Mouse (Mus musculus) fibroblast of lung, adult 2 months (primary cell): ENCODE measurements around the gene Itk.
A peak's percentile ranks its signal among the peaks of the same experiment; 100 is the strongest.

Experiments
- DNase-seq: peaks from one replicate; pipeline ENCODE4 v3.0.0-alpha.2; 2011; ENCODE audit warnings: low read depth

Gene Itk

DNA sequence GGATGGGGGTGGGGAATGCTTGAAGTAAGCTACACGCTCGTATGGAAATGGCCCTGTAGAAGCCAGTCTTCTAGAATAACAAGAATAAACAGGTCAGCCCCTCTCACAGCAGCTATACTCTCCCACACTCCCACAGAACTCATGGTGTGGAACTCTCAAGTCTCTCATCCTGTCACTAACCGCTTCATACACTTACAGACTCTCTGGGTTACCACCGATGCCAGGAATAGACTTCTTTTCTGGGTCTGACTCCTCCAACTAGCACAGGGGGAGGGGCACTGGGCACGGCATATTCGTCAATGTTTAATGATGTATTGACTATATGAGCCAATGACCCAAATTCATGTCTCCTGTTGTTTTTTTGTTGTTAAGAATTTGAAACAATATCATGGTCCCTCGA is 82.5 kb downstream of the Itk start:
- no peak for DNase-seq

DNA sequence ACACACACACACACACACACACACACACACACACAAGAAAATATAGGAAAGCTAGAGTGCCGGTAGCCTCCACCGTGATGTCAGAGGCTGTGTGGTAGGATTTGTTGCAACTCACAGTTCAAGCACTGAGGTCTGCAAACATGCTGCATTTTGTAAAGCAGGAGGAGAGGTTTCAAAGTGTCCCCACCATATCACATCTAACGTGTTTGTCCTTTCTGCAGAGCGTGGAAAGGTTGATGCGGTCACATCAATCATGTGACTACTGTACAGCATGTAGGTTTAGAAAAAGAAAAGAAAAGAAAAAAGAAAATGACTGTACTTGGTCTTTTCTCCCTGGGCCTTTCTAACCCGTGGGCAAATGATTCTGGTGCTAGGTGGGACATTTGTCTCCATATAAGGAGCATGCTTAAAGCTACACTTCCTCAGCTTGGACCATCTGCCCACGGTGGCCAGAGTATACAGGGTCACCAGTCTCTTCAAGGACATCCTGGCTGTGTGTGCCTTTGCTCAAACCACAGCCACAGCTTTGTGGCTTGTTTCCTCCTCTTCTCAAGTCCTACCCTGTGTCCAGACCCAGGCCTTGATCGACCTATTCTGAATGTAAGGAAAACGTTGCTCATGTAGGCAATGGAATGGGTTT is 83.3 kb downstream of the Itk start:
- DNase-seq = no peak

DNA sequence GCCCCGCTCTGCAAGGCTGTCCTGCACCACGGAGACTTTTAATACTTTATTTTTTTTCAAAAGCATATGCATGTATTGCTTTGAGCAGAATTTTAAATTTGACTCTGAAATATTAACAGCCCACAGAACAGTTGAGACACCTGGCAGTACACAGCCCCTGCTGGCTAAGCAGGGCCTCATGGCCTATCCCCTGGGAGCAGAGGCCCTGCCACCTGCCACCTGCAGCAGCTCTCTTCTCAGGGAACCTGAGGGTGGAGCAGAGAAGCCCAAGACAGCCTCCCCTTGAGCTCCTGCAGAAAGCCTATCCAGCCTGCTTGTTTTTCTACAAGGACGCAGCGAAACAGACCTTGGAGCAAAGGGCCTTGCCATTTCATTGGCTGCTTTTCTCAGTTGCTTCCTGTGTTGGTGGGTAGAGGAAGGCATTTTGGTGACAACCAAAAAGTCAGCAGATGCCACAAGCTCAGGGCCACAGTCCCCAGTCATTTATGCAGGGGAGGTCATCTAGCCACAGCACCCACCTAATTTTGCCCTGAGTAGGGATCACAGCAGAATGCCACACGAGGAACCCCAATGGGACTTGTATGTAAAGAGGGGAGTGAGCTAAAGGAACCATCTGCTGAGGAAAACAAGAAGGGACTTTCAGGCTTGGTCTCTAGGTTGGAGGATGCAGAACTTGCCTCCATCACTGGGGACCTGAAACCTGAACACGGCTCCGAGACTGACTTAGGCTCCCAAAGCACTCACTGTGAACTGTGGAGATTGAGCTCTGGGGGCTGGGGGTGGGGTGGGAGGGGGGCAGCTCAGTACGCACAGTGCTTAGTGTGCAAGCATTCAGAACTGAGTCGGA is 84.2 kb downstream of the Itk start:
- DNase-seq = no peak

DNA sequence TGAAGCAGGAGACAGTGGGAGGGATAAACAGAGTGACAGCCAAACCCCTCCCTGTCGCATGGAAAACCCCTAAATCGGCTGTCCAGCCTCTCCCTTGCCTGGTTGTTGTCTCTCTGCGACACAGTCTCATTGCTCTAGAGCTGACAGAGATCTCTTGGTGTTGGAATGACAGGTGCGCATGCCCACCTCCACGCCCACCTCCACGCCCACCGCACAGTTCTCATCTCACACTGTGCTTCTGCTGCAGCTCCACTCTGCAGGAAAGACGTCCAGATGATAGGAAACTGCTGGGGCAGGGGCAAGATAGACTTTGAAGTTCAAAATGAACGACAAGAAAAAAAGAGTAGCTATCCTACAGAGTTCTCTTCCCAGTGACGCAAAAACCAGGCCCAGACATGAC is 85.2 kb downstream of the Itk start:
- DNase-seq = no peak

DNA sequence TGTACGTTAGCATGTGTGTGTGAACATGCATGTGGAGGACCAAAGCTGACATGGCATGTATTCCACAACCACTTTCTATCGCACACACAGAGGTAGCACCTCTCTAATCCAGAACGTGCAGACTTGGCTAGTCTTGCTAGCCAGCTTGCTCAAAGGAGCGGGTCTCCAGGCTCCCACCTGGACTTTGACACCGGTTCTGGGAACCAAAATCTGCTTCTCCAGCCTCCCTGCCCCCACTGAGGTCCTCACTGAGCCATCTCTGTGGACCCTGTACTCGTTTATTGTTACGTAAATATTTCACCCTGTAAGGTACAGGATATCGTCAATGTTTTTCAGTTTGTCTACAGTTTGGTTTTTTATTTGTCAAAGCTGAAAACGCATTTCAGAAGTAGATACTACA is 86.8 kb downstream of the Itk start:
- no peak for DNase-seq

DNA sequence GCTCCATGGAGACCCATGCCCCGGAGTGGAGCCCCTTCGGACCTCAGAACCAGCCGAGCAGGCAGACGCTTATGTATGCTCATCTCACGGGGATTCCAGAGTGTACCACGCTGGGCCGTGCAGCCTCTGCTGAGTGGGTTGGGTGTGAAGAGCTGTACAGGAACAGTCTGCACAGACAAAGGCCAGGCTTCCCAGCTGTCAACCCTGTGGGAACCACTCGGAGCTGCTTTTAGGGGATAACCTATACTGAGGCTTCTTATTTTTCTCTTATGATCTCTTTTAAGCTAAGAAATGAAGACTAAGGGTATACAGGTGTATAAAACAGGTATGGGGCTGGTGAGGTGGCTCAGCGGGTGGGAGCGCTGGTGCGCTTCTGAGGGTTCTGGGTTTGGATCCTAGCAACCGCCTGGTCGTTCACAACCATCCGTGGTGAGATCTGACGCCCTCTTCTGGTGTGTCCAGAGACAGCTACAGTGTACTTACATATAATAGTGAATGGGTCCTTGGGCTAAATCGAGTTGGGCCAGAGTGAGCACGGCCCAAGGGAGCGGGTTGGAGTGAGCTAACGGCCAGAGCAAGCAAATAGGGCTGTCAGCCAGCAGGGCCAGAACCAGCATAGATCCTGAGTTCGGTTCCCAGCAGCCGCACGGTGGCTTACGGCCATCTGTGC is 87.6 kb downstream of the Itk start:
- no peak for DNase-seq

DNA sequence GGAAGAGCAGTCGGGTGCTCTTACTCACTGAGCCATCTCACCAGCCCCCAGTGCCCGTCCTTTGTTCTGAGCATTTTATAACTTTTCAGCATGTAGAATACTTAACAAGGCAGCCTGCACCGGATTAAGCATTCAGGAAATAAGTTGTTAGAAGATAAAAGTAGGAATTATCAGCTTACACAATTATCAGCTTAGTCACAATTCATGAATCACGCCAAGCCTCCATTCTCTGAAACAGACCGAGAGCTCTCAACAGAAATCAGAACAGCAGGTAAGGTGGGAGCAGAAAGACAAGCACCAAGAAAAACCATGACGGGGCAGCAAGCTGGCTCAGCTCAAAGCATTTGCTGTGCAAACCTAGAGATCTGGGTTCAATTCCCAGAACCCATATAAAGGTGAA is 89.4 kb downstream of the Itk start:
- no peak for DNase-seq

DNA sequence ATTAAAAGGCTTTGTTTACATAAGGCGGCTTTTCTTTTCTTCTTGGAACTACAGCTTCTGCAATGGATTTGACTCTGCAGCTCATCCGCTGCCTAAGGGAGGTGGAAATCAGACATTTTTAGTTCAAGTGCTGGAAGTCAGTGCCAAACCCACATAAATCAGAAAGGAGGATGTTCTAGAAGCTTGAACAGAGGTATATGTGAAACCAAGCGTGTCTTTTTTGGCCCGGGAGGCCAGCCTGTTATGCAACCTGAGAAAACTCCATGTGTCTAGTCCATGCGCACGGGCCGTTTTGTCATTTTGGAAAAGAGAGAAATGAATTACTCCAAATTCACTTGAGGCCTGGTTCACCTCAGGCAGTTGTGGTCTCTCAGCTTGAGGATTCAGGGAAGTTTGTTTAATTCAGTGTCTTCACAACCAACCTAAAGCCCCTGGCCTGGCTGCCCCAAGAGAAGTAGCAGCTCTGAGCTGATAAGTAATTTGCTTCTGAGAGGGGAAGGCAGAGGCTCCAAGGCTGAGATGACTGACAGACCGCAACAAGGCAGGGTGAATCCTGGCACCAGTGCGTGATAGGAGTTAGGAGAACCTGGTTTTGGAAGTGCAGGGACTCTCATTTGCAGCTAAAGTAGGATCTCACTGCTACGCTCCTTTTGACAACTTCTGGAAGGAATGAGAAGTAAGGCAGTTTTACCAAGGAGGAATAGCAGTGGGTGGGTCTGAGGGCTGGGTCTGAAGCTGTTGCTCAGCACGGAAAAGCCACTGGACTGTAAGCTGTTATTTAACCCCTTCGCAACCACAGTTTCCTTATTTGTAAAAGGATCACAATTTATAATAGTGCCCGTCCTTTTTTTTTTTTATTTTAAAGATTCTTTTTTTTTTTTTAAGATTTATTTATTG is 90.2 kb downstream of the Itk start:
- DNase-seq = no peak

DNA sequence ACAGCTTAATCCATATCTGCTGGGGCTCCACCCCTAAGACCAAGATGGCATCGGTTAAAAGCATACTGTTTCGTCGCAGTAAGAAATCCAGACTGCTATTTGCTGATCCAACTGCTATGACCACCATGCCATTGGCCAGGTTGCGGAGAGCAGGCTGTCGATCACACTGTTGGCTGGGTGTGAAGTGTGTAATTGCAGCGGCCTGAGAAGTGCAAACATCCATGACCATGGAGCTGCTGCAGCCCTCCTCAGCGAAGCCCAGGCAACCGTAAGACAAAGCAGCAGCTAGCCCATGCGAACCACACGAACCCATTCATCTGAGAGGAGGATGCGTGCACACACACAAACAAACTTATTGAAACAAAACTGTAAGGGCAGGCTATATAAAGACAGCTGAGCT is 94.9 kb downstream of the Itk start:
- DNase-seq = no peak

DNA sequence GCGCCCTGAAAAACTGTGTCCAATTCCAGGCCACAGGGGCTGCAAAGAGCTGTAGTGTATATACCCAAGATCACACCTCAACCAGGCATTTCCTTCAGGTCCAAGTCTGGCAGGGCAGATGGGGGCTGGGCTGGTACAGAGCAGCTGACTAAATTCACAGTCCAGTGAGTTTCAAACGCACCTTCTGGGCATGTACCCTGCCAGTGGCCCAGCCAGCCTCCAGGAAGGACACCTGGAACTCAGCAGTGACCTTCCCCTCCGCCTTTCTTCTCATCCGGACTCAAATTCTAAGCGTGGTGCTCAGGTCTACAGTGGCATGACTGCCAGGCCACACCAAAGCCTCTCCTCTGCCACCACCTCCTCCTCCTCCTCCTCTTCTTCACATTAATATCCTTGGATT is 95.8 kb downstream of the Itk start:
- no peak for DNase-seq

DNA sequence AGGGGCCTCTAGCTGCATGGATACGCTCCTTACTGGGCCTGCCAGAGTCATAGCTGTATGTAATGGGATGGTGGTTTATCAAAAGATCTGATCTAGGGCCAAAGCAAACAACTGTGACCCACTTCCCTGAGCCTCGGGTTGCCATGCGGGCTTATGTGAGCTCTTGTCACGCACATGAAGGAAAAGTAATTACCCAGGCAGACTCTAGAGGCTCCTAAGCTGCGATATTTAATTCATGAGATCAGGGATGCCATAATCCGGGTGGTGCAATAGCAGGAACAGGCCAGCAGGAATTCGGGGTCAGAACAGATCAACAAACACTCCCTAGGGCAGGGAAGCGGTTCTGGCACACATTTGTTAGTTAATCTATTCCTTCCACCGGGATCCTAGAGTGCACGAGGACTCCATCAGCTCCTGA is 98.3 kb downstream of the Itk start:
- peak; percentile 5 for DNase-seq

DNA sequence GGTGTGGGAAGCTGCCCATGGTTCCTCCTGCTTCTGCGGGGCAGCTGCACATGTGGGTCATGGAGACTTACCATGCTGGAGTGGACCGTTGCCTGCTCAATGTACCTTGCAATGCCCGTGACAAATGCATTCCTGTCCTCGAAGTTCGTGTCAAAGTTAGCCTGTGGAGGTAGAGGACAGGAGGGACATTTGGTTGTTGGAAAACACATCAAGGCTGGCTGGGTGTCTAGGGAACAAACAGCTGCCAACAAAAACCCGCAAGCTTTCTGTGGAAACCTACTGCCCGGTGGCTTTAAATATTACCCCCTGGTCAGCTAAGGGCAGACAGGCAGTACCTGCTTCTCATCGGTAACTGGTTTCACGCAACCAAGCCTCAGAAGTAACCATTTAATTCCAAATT is 99.8 kb downstream of the Itk start:
- DNase-seq = no peak

DNA sequence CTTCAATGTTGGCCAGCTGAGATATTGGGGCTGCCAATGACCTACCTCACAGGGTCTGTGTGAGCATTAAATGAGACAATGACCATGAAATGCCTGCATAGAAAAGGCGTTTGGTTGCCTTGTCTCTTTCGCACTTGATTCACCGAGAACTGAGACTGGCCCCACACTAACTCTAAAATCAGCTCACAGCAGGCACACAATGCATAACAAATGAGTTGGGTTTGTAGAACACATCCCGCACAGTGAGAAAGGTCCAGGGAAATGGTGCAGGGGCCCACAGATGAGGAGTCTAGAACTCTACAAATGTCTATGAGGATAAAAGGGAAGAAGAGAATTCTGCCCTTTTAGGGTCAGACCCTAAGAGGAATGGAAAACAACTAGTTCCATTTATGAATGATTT is 100.3 kb downstream of the Itk start:
- no peak for DNase-seq

DNA sequence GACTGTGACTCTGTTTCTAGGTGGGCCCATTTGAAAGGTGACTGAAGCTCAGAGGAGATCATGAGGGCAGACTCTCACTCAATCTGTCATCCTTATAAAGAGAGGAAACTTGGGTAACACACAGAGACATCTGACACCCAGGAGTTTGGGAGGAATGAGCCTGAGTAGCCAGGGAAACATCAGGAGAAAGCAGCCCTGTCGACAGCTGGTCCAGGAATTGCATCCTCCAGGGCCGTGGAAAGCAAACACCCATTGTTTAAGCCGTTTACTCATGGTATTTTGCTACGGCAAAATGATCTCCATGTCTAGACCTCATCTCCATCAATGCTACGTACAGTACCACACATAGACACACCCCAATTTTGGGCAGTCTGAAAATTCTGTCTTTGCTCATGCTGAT is 101.2 kb downstream of the Itk start:
- no peak for DNase-seq

DNA sequence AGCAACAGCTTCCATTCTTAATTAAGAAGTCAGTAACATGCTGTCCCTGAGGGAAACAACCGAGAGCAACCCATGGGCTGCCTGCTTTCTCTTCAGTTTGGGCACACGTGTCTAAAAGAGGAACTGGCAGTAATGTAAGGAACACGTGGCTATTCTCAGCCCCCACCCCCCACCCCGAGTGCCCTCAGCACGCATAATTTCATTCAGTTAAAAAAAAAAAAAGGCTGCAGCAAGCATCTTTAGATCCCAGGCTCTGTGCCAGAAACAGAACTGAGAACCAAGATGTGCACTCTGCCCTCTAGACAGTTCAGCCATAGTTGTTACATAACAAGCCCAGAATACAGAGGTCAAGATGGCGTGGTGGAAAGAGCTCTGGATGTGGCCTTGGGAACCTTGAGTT is 102.5 kb downstream of the Itk start:
- DNase-seq = no peak

DNA sequence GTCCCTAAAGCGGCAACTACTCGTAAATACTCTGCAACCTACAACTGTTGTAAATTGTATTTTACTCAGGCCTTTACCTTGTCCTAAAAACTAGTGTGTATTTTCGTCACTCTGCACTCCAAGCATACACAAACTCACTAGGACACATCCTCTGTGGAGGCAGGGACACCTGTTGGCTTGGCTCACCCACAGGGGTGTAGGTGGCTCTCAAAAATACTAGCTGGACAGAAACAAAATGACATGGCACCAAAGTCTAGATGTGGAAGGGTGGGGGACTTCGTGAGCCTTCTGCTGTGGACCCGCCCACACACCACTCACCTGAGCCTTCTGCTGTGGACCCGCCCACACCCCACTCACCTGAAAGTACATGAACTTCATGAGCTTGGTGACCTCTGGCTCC is 105.5 kb downstream of the Itk start:
- DNase-seq = no peak

DNA sequence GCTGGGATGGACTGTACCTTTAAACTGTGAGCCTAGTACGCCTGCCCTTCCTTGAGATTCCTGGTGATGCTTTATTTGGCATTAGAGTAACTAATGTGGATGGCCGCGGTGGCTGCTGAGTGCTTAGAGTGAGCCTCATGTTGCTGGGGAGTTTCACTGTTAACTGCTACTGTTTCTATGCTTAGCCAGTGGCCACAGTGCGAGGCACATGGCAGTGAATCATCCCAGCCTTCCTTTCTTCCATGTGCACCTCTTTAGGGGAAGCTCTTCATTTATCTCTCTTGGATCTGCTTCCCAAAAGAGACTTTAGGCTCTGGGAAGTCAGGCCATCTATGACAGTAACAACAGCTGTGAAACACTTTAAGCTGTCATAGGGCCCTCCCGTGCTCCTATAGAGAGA is 106.7 kb downstream of the Itk start:
- DNase-seq = no peak

DNA sequence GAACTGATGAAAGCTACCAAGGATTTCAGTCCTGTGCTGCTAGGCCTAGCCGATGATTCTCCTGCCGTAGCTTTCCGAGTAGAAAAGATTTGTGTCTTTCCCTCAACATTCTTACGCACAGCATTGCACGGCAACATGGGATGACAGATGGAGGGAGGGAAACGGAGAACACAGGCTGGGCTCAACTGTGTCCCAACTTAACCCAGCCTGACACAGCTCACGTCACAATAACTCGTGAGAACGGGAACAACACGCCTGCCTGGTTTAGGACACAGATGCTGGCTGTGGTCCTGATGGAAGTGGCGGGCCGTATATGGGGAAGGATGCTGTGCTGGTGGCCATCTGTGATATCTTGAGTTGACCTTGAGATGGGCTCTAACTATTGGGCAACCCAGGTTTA is 110.6 kb downstream of the Itk start:
- DNase-seq = no peak

DNA sequence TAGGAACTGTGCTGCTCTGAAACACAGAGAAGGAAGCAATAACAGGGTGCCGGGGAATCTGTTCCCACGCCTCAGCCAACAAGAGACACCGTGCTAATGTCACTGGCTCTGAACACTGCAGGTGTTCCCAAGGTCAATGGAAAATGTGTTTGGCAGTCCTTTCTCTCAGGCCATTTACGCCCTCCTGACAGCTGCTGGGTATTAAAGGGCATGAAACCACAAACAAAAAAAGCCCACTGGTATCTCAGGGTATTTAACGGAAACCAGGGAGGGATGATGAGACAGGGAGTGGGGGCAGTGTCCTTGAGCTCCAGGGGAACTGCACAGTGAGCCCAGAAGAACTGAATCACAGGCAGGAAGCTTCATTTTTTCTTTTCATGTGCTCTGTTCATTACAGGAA is 111.2 kb downstream of the Itk start:
- no peak for DNase-seq

DNA sequence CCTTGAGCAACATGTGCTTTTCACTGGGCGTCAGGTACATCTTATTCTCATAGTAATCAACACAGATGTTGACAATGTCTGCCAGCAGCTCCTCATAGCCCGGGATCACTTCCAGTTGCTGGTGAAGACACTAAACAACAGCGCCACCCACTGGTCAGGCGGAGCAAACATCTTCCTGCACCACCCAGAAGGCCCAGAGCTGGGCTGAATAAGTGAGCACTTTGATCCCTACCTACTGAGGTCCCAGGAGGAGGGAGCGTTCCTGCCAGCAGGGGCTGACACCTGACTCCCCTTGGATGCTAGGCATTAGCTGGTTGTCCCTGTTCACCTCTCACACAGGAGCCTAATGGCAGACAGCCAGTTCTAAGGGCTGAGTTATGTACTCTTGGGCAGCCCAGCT is 112.5 kb downstream of the Itk start:
- no peak for DNase-seq

DNA sequence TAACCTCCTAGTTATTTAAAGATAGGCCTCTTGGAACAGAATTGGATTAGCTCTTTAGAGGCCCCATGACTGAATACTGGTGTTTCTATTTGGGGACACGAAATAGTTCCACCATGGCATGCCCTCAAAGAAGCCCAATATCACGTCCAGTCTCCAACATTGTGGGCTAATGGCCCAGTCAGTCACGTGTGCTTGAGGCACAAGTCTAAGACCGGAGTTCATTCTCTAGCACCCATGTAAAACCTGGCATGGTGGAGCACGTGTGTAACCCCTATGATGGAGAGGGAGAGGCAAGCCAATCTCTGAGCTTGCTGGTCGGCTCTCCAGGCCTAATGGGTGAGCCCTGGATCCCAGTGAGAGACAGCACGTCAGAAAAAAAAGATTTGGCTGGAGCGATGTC is 113.1 kb downstream of the Itk start:
- DNase-seq = no peak

DNA sequence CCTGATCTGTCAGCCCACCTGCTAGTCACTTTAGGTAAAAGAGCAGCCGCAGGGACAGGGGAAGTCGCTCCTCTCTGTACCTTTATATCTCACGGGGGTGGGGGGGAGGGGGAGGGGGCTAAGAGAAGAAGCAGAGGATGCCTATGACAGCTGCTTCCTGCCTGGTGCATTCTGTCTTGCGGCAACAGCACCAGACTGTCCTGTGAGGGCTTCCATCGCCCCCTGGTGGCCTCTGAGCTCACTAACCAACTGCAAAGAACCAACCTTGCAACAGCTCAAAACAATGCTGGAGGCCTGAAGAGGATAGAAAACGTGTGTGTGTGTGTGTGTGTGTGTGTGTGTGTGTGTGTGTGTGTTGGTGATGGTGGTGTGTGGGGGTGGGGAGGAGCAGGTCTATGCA is 114.0 kb downstream of the Itk start:
- no peak for DNase-seq
